Mouse (Mus musculus): ENCODE data around the gene Pde2a. TPM values are rescaled to one million over a fixed set of nuclear protein-coding genes. Genes with fewer than 3 reads are reported as not detected.

The Pde2a gene
- polyA plus RNA-seq, 1 experiment from 2014 or later, result 8.9 TPM

- H3K9me3 ChIP-seq, result no peaks in the 10 kb centered on the region
- H3K4me3 ChIP-seq (replicated peaks), result no peak overlapping the region
- ATAC-seq (ENCODE audit: insufficient number of reproducible peaks, insufficient read depth, low FRiP score, low TSS enrichment, low read depth), result no peak
- no peak overlapping the region for H3K4me2 ChIP-seq
- no peaks in the 10 kb centered on the region for H3K36me3 ChIP-seq
- WGBS, result 61% methylated on average over 6 of the region's 6 CpGs
- H3K27me3 ChIP-seq, result peaks cover 30% of the 10 kb centered on the region
- H3K4me1 ChIP-seq (replicated peaks), result no peaks in the 10 kb centered on the region
- no peak overlapping the region for H3K9ac ChIP-seq (replicated peaks)
- H3K27ac ChIP-seq, result no peak overlapping the region
Measured at GRCm38 (mm10) chr7:101423970-101424369, 2.5 kb downstream of the Pde2a start.

- peaks cover 4% of the 10 kb centered on the region for H3K27me3 ChIP-seq
- no peaks in the 10 kb centered on the region for H3K36me3 ChIP-seq
- no peak overlapping the region for H3K9ac ChIP-seq (replicated peaks)
- H3K27ac ChIP-seq, result no peak overlapping the region
- no peaks in the 10 kb centered on the region for H3K9me3 ChIP-seq
- 68% methylated on average over 8 of the region's 8 CpGs for WGBS
- ATAC-seq (ENCODE audit: insufficient number of reproducible peaks, insufficient read depth, low FRiP score, low TSS enrichment, low read depth), result no peak
- no peak overlapping the region for H3K4me2 ChIP-seq
- H3K4me1 ChIP-seq (replicated peaks), result no peaks in the 10 kb centered on the region
- no peak overlapping the region for H3K4me3 ChIP-seq (replicated peaks)
Measured at GRCm38 (mm10) chr7:101426692-101427091, 5.2 kb downstream of the Pde2a start.

- no peaks in the 10 kb centered on the region; the same call in 1 of the 2 replicates for H3K27me3 ChIP-seq
- no peaks in the 10 kb centered on the region for H3K4me1 ChIP-seq (replicated peaks)
- no peaks in the 10 kb centered on the region for H3K36me3 ChIP-seq
- no peak overlapping the region for H3K9ac ChIP-seq (replicated peaks)
- H3K9me3 ChIP-seq, result no peaks in the 10 kb centered on the region
- ATAC-seq (ENCODE audit: insufficient number of reproducible peaks, insufficient read depth, low FRiP score, low TSS enrichment, low read depth), result no peak
- WGBS, result 25% methylated on average over 2 of the region's 2 CpGs
- H3K27ac ChIP-seq, result no peak overlapping the region
- no peak overlapping the region for H3K4me3 ChIP-seq (replicated peaks)
- H3K4me2 ChIP-seq, result no peak overlapping the region
Measured at GRCm38 (mm10) chr7:101427736-101428135, 6.2 kb downstream of the Pde2a start.

- H3K27me3 ChIP-seq, result no peaks in the 10 kb centered on the region; the same call in 1 of the 2 replicates
- WGBS, result 54% methylated on average over 6 of the region's 6 CpGs
- no peak overlapping the region for H3K9ac ChIP-seq (replicated peaks)
- no peaks in the 10 kb centered on the region for H3K4me1 ChIP-seq (replicated peaks)
- H3K4me2 ChIP-seq, result no peak overlapping the region
- ATAC-seq (ENCODE audit: insufficient number of reproducible peaks, insufficient read depth, low FRiP score, low TSS enrichment, low read depth), result no peak
- H3K9me3 ChIP-seq, result no peaks in the 10 kb centered on the region
- no peak overlapping the region for H3K27ac ChIP-seq
- no peaks in the 10 kb centered on the region for H3K36me3 ChIP-seq
- H3K4me3 ChIP-seq (replicated peaks), result no peak overlapping the region
Measured at GRCm38 (mm10) chr7:101435038-101435437, 13.5 kb downstream of the Pde2a start.

GRCm38 (mm10) chr7:101437876-101438275 lies 16.4 kb downstream of the Pde2a start:
- Histone ChIP-seq H3K36me3 (no peaks in the 10 kb centered on the region), H3K4me1 (replicated peaks) (no peaks in the 10 kb centered on the region), H3K4me3 (replicated peaks) (no peak overlapping the region), H3K9me3 (no peaks in the 10 kb centered on the region), H3K9ac (replicated peaks) (no peak overlapping the region), H3K27ac (no peak overlapping the region), H3K4me2 (no peak overlapping the region), H3K27me3 (peaks cover 10% of the 10 kb centered on the region)
- WGBS, result 10% methylated on average over 1 of the region's 1 CpGs
- no peak for ATAC-seq (ENCODE audit: insufficient number of reproducible peaks, insufficient read depth, low FRiP score, low TSS enrichment, low read depth)

- H3K4me1 ChIP-seq (replicated peaks), result no peaks in the 10 kb centered on the region
- H3K27ac ChIP-seq, result no peak overlapping the region
- no peak for ATAC-seq (ENCODE audit: insufficient number of reproducible peaks, insufficient read depth, low FRiP score, low TSS enrichment, low read depth)
- no peak overlapping the region for H3K4me3 ChIP-seq (replicated peaks)
- H3K36me3 ChIP-seq, result no peaks in the 10 kb centered on the region
- H3K9me3 ChIP-seq, result no peaks in the 10 kb centered on the region
- peaks cover 10% of the 10 kb centered on the region for H3K27me3 ChIP-seq
- WGBS, result 60% methylated on average over 10 of the region's 10 CpGs
- no peak overlapping the region for H3K4me2 ChIP-seq
- no peak overlapping the region for H3K9ac ChIP-seq (replicated peaks)
Measured at GRCm38 (mm10) chr7:101443093-101443492, 21.6 kb downstream of the Pde2a start.

- WGBS, result 85% methylated on average over 4 of the region's 4 CpGs
- Histone ChIP-seq H3K27me3 (peaks cover 10% of the 10 kb centered on the region), H3K4me2 (no peak overlapping the region), H3K36me3 (no peaks in the 10 kb centered on the region), H3K9ac (replicated peaks) (no peak overlapping the region), H3K27ac (no peak overlapping the region), H3K4me3 (replicated peaks) (no peak overlapping the region), H3K9me3 (no peaks in the 10 kb centered on the region), H3K4me1 (replicated peaks) (no peaks in the 10 kb centered on the region)
- ATAC-seq (ENCODE audit: insufficient number of reproducible peaks, insufficient read depth, low FRiP score, low TSS enrichment, low read depth), result no peak
Measured at GRCm38 (mm10) chr7:101444211-101444610, 22.7 kb downstream of the Pde2a start.

- no peak for ATAC-seq (ENCODE audit: insufficient number of reproducible peaks, insufficient read depth, low FRiP score, low TSS enrichment, low read depth)
- no peak overlapping the region for H3K4me3 ChIP-seq (replicated peaks)
- WGBS, result 43% methylated on average over 3 of the region's 3 CpGs
- peaks cover 38% of the 10 kb centered on the region for H3K27me3 ChIP-seq
- no peak overlapping the region for H3K9ac ChIP-seq (replicated peaks)
- peaks cover 5% of the 10 kb centered on the region; the same call in 1 of the 2 replicates for H3K4me1 ChIP-seq (replicated peaks)
- H3K4me2 ChIP-seq, result no peak overlapping the region
- no peaks in the 10 kb centered on the region for H3K9me3 ChIP-seq
- H3K36me3 ChIP-seq, result no peaks in the 10 kb centered on the region
- H3K27ac ChIP-seq, result no peak overlapping the region
Measured at GRCm38 (mm10) chr7:101449855-101450254, 28.4 kb downstream of the Pde2a start.

GRCm38 (mm10) chr7:101450422-101451401 lies 29.2 kb downstream of the Pde2a start:
- no peak overlapping the region for H3K27ac ChIP-seq
- peak overlapping the region; percentile 56 for H3K4me3 ChIP-seq (replicated peaks)
- under 1% methylated on average over 63 of the region's 68 CpGs for WGBS
- H3K9ac ChIP-seq (replicated peaks), result peak overlapping the region; percentile 51
- H3K4me1 ChIP-seq (replicated peaks), result peaks cover 5% of the 10 kb centered on the region; the same call in 1 of the 2 replicates
- no peaks in the 10 kb centered on the region for H3K36me3 ChIP-seq
- H3K9me3 ChIP-seq, result no peaks in the 10 kb centered on the region
- H3K27me3 ChIP-seq, result peaks cover 40% of the 10 kb centered on the region
- ATAC-seq (ENCODE audit: insufficient number of reproducible peaks, insufficient read depth, low FRiP score, low TSS enrichment, low read depth), result peak; percentile 74
- peak overlapping the region; percentile 98 for H3K4me2 ChIP-seq

- WGBS, result 84% methylated on average over 3 of the region's 3 CpGs
- Histone ChIP-seq H3K4me3 (replicated peaks) (no peak overlapping the region), H3K27me3 (peaks cover 48% of the 10 kb centered on the region)
Measured at GRCm38 (mm10) chr7:101452669-101453068, 31.2 kb downstream of the Pde2a start.

GRCm38 (mm10) chr7:101453296-101453695 lies 31.8 kb downstream of the Pde2a start:
- Histone ChIP-seq H3K9me3 (no peaks in the 10 kb centered on the region), H3K27ac (no peak overlapping the region), H3K36me3 (no peaks in the 10 kb centered on the region), H3K27me3 (peaks cover 48% of the 10 kb centered on the region), H3K9ac (replicated peaks) (no peak overlapping the region), H3K4me1 (replicated peaks) (peaks cover 5% of the 10 kb centered on the region; the same call in 1 of the 2 replicates), H3K4me3 (replicated peaks) (no peak overlapping the region), H3K4me2 (no peak overlapping the region)
- 85% methylated on average over 3 of the region's 3 CpGs for WGBS
- ATAC-seq (ENCODE audit: insufficient number of reproducible peaks, insufficient read depth, low FRiP score, low TSS enrichment, low read depth), result no peak

More at GRCm38 (mm10) chr7:101452669-101453068, 31.2 kb downstream of the Pde2a start:
- Histone ChIP-seq H3K27ac (no peak overlapping the region), H3K36me3 (no peaks in the 10 kb centered on the region), H3K9ac (replicated peaks) (no peak overlapping the region), H3K4me1 (replicated peaks) (peaks cover 5% of the 10 kb centered on the region; the same call in 1 of the 2 replicates), H3K4me2 (no peak overlapping the region), H3K9me3 (no peaks in the 10 kb centered on the region)
- no peak for ATAC-seq (ENCODE audit: insufficient number of reproducible peaks, insufficient read depth, low FRiP score, low TSS enrichment, low read depth)
